Mouse (Mus musculus) intestine, embryonic 16.5 days (tissue): ENCODE measurements around the gene H2-Ob. TPM values are rescaled to one million over a fixed set of nuclear protein-coding genes. Genes with fewer than 3 reads are reported as not detected.
A peak's percentile ranks its signal among the peaks of the same experiment; 100 is the strongest.

Experiments used
- ATAC-seq: fragments of 200-750 bp; cut with Nextera tagmentation; 2 replicates; pipeline ENCODE4 v1.8.0; 2017; ENCODE audit warnings: moderate TSS enrichment, moderate library complexity
- H3K27ac ChIP-seq: fragments of 300-500 bp; sonication (generic); 2 replicates; pipeline ENCODE4 v1.5.1; 2014; ENCODE audit warnings: mild to moderate bottlenecking, low read length
- H3K27me3 ChIP-seq: fragments of 300-500 bp; sonication (generic); replicated peaks from 2 replicates; pipeline ENCODE4 v1.6.1; 2014; ENCODE audit warnings: low read length, control low read depth, mixed read lengths; ENCODE audit not compliant: control insufficient read depth, insufficient read depth
- H3K36me3 ChIP-seq: fragments of 300-500 bp; sonication (generic); 2 replicates; pipeline ENCODE4 v1.6.1; 2014; ENCODE audit warnings: low read length, control low read depth; ENCODE audit not compliant: control insufficient read depth, insufficient read depth
- H3K4me1 ChIP-seq: fragments of 300-500 bp; sonication (generic); 2 replicates; pipeline ENCODE4 v1.6.1; 2014; ENCODE audit warnings: low read length, control low read depth, mixed read lengths; ENCODE audit not compliant: control insufficient read depth, insufficient read depth
- H3K4me2 ChIP-seq: fragments of 300-500 bp; sonication (generic); 2 replicates; pipeline ENCODE4 v1.6.1; 2014; ENCODE audit warnings: low read depth, low read length, control low read depth
- H3K4me3 ChIP-seq: fragments of 300-500 bp; sonication (generic); 2 replicates; pipeline ENCODE4 v1.5.1; 2014; ENCODE audit warnings: mild to moderate bottlenecking, low read length
- H3K9ac ChIP-seq: fragments of 300-500 bp; sonication (generic); 2 replicates; pipeline ENCODE4 v1.6.1; 2014; ENCODE audit warnings: low read depth, low read length
- H3K9me3 ChIP-seq: fragments of 300-500 bp; sonication (generic); 2 replicates; pipeline ENCODE4 v1.6.1; 2016; ENCODE audit warnings: low read length, control low read depth; ENCODE audit not compliant: control insufficient read depth
- WGBS: fragments of 180-500 bp; shearing (Covaris S2); extraction: QIAGEN DNeasy Blood & Tissue Kit; methylation state at CpG from one replicate; pipeline ENCODE4 v1.1.7; 2014; 5-methylcytosine and 5-hydroxymethylcytosine counted together
- polyA plus RNA-seq: library from polyadenylated mRNA; unstranded; fragments of >200 nt; fragmentation: Nextera tagmentation; extraction: Ambion mirVana; gene quantifications from 2 replicates; pipeline ENCODE4 v1.2.1, GENCODE M21; 2015

H2-Ob gene
- polyA plus RNA-seq, result 0.15 and 0.21 TPM in 2 replicates

DNA sequence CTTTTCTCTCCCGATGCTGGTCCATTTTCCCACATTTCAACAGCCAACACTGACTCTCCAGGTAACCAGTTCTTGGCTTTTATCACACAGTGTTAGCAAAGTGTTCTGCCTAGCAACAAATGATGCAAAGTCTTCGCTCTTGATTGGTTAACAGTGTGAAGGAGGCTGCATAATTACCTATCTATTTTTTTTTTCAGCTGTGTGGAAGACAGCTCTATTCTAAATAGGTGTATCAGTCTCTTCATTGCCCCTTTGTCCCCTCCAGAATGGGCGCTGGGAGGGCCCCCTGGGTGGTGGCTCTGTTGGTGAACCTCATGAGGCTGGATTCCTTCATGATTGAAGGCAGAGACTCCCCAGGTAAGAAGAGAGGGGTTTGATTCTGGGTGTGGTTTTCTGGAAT, at the start of gene H2-Ob:
Gene H2-Ob (plus strand): TSS at position 198 of the 400 bp plus-strand sequence.
- WGBS, result 55% methylated on average over 3 of the region's 3 CpGs
- ATAC-seq, result no peak

DNA sequence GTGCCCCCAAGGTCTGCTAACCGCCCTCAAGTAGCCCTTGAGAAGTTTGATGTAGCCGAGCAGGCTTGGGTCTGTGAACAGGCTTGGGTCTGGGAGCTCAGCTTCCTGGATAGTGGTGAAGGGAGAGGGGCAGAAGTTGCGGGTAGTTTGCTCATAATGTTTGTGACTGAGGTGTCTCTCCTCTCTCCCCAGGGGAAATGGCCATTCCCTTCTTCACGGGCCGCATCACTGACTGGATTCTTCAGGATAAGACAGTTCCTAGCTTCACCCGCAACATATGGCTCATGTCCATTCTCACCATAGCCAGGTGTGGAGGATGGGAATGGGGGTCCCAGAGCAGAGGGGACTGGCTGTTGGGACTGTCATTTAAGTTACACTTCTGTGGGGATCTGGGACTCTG, 49.7 kb upstream of the H2-Ob start:
- H3K4me1 ChIP-seq, result peaks cover 13% of the 10 kb centered on the region
- no peaks in the 10 kb centered on the region for H3K9me3 ChIP-seq
- no peak overlapping the region for H3K9ac ChIP-seq
- H3K4me2 ChIP-seq, result no peak overlapping the region
- ATAC-seq, result no peak
- no peak overlapping the region for H3K4me3 ChIP-seq
- H3K27ac ChIP-seq, result no peak overlapping the region
- no peaks in the 10 kb centered on the region; the same call in 1 of the 2 replicates for H3K27me3 ChIP-seq
- H3K36me3 ChIP-seq, result no peaks in the 10 kb centered on the region
- 79% methylated on average over 6 of the region's 6 CpGs for WGBS

More for the DNA sequence above, at the start of gene H2-Ob:
- Histone ChIP-seq H3K4me2 (no peak within 1 kb of the TSS), H3K4me1 (no peaks in the 10 kb centered on the region), H3K9ac (no peak within 1 kb of the TSS), H3K36me3 (no peaks in the 10 kb centered on the region), H3K4me3 (no peak within 1 kb of the TSS), H3K27ac (peak within 1 kb of the TSS; percentile 33; the same call in 1 of the 2 replicates), H3K9me3 (peaks cover 5% of the 10 kb centered on the region; the same call in 1 of the 2 replicates), H3K27me3 (no peaks in the 10 kb centered on the region)

DNA sequence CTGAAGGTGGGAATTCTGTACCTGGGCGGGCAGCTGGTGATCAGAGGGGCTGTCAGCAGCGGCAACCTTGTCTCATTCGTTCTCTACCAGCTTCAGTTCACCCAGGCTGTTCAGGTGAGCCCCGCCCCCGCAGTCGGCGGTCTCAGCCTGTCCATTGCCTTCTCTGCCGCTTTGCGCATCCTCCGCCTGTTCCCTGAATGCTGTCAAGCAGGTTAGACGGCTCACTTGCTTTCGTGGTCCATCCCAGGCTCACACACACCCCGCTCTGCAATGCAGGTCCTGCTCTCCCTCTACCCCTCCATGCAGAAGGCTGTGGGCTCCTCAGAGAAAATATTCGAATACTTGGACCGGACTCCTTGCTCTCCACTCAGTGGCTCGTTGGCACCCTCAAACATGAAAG, 45.9 kb upstream of the H2-Ob start:
- H3K4me1 ChIP-seq, result peaks cover 8% of the 10 kb centered on the region; the same call in 1 of the 2 replicates
- H3K9me3 ChIP-seq, result no peaks in the 10 kb centered on the region
- no peak overlapping the region for H3K27ac ChIP-seq
- H3K9ac ChIP-seq, result no peak overlapping the region
- H3K4me3 ChIP-seq, result no peak overlapping the region
- 21% methylated on average over 16 of the region's 16 CpGs for WGBS
- ATAC-seq, result peak; percentile 22; the same call in 1 of the 2 replicates
- H3K36me3 ChIP-seq, result no peaks in the 10 kb centered on the region
- peaks cover 13% of the 10 kb centered on the region for H3K27me3 ChIP-seq
- no peak overlapping the region for H3K4me2 ChIP-seq

DNA sequence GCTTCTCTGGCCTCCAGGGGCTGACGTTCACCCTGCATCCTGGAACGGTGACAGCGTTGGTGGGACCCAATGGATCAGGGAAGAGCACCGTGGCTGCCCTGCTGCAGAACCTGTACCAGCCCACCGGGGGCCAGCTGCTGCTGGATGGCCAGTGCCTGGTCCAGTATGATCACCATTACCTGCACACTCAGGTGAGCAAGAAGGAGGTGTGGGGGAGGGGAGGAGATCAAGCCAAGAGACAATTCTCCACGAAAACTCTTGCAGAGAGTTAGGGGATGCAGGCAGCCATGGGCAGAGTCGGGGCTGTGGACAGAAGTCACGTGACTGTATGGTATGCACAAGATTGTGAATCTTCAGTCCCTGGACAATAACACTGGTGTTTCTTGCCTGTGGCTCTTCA, 45.2 kb upstream of the H2-Ob start:
- 52% methylated on average over 8 of the region's 8 CpGs for WGBS

DNA sequence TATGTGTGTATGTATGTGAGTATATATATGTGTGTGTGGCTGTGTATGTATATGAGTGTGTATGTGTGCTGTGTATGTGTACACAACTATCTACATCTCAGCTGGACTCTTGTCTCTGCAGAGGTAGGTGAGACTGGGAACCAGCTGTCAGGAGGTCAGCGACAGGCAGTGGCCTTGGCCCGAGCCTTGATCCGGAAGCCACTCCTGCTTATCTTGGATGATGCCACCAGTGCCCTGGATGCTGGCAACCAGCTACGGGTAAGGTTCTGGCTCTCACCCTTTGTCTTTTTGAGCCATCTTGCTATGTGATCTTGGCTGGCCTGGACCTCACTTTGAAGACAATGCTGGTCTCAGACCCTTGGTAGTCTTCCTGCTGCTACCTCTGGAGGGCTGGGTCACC, 44.0 kb upstream of the H2-Ob start:
- H3K9me3 ChIP-seq, result no peaks in the 10 kb centered on the region
- 91% methylated on average over 4 of the region's 4 CpGs for WGBS
- no peak for ATAC-seq
- peaks cover 18% of the 10 kb centered on the region for H3K27me3 ChIP-seq
- no peak overlapping the region for H3K4me3 ChIP-seq
- H3K4me1 ChIP-seq, result peaks cover 5% of the 10 kb centered on the region; the same call in 1 of the 2 replicates
- no peaks in the 10 kb centered on the region for H3K36me3 ChIP-seq
- H3K4me2 ChIP-seq, result no peak overlapping the region
- H3K27ac ChIP-seq, result no peak overlapping the region
- no peak overlapping the region for H3K9ac ChIP-seq

More for the DNA sequence above, 45.2 kb upstream of the H2-Ob start:
- no peak for ATAC-seq
- no peaks in the 10 kb centered on the region for H3K36me3 ChIP-seq
- H3K4me2 ChIP-seq, result no peak overlapping the region
- no peak overlapping the region for H3K4me3 ChIP-seq
- no peak overlapping the region for H3K27ac ChIP-seq
- H3K9ac ChIP-seq, result no peak overlapping the region
- peaks cover 15% of the 10 kb centered on the region for H3K27me3 ChIP-seq
- peaks cover 5% of the 10 kb centered on the region; the same call in 1 of the 2 replicates for H3K4me1 ChIP-seq
- H3K9me3 ChIP-seq, result no peaks in the 10 kb centered on the region

DNA sequence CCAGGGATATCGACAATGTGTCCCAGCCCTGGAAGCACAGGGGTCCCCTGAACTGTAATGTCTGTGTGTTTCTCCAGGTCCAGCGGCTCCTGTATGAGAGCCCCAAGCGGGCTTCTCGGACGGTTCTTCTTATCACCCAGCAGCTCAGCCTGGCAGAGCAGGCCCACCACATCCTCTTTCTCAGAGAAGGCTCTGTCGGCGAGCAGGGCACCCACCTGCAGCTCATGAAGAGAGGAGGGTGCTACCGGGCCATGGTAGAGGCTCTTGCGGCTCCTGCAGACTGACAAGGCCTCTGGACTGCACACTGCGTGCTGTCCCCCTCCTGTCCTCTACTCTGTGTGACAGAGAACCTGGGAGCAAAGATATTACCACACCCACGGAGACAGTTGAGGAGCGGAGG, 42.2 kb upstream of the H2-Ob start:
- H3K27me3 ChIP-seq, result peaks cover 18% of the 10 kb centered on the region
- 44% methylated on average over 12 of the region's 12 CpGs for WGBS
- no peak for ATAC-seq

DNA sequence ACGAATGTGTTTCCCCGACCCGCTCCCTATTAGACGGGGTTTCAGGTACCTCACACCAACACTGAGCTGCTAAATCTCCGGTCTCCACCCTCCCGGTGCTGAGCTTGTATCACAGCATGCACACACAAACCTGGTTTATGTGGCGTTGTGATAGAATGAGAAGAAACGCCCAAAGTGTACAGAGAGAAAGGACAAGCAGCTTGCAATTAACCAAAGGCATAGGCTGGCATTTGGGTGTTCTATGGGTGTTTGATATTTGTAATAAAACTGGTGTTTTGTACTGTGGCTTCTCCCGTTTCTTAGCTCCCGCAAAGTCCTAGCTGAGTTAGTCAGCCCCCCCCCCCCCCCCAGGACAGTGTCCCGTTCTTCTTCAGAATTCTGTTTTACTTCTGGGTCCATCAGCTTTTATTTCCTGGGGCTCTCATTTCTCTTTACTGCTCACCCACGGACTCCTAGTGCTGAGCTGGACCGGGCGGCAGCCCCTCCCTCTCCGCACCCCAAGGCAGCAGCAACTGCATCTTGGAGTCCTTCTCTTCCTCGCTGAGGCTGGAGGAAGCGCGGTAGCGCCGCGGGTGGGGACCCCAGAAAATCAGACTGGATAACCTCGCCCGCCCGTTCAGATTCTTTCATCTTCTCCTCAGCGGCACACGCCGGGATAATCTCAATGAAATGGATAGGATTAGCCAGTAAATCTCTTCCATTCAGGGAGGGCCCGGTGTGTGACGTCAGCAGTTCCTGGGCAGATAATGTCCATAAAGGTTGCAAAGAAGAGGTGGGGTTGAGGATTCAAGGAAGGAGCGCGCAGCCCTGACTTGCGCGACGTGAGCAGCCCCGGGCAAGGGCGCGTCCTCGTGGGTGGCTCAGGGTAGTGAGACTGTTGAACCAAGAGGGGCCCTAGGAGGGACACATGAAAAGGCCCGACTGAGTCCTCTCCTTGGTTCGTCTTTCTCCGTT, 41.5 kb upstream of the H2-Ob start, which contains the start of gene Psmb8:
Gene Psmb8 (plus strand): TSS at position 781 of the 954 bp plus-strand sequence.
- WGBS, result 7% methylated on average over 41 of the region's 41 CpGs
- H3K36me3 ChIP-seq, result no peaks in the 10 kb centered on the region
- peaks cover 5% of the 10 kb centered on the region; the same call in 1 of the 2 replicates for H3K4me1 ChIP-seq
- H3K4me3 ChIP-seq, result peak within 1 kb of the TSS; percentile 49
- H3K27me3 ChIP-seq, result peaks cover 18% of the 10 kb centered on the region
- H3K9ac ChIP-seq, result peak within 1 kb of the TSS; percentile 50
- H3K9me3 ChIP-seq, result peaks cover 3% of the 10 kb centered on the region; the same call in 1 of the 2 replicates
- peak within 1 kb of the TSS; percentile 90 for H3K4me2 ChIP-seq
- H3K27ac ChIP-seq, result no peak within 1 kb of the TSS
- peak; percentile 89 for ATAC-seq

More for the DNA sequence above, 42.2 kb upstream of the H2-Ob start:
- Histone ChIP-seq H3K9ac (no peak overlapping the region), H3K36me3 (no peaks in the 10 kb centered on the region), H3K27ac (no peak overlapping the region), H3K9me3 (peaks cover 3% of the 10 kb centered on the region; the same call in 1 of the 2 replicates), H3K4me3 (no peak overlapping the region), H3K4me1 (peaks cover 5% of the 10 kb centered on the region; the same call in 1 of the 2 replicates), H3K4me2 (no peak overlapping the region)

DNA sequence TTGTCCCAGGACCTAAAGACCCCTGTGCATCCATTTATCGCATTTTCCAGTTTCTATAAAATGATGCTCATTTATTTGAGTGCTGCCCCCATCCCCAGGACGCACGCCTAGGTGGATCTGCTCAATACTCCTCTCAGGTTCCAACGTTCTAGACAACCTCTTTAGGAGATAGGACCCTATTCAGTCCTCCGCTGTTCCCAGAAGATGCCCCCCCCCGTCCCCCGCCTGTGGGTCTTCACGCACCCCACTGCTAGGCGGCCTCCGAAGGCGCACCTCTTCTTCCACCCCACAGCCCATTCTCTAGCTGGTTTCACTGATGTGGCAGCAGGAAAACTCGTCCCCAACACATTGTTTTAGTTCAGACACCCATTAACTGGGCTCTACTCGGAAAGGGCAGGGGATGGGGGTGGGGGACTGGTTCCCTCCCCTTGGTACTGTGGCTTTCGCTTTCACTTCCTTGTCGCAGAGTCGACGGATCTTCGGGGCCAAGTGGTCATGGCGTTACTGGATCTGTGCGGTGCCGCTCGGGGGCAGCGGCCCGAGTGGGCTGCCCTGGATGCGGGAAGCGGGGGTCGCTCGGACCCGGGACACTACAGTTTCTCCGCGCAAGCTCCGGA, 40.7 kb upstream of the H2-Ob start:
- Histone ChIP-seq H3K4me3 (peak overlapping the region; percentile 49), H3K27me3 (peaks cover 18% of the 10 kb centered on the region), H3K27ac (no peak overlapping the region), H3K9ac (peak overlapping the region; percentile 50), H3K4me1 (peaks cover 5% of the 10 kb centered on the region; the same call in 1 of the 2 replicates), H3K36me3 (no peaks in the 10 kb centered on the region), H3K4me2 (peak overlapping the region; percentile 90), H3K9me3 (peaks cover 3% of the 10 kb centered on the region; the same call in 1 of the 2 replicates)
- WGBS, result 2% methylated on average over 32 of the region's 32 CpGs
- ATAC-seq, result peak; percentile 70

DNA sequence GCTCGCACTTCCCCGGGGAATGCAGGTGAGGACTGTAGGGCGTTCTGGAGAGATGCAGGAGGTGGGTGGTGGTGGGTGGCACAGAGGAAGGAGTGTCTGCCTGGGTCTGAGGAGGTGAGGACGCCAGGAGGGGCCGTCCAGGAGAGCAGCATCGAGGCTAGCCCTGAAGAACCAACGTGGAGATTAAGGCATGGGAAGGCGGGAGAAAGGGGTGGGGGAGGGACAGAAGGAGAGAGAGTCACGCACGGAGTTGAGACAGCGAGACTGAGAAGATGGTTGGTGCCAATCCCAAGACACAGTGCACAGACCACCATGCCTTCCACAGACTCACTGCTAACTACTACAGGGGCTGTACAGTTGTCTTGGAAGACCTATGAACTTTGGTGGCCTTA, 40.2 kb upstream of the H2-Ob start:
- Histone ChIP-seq H3K9ac (peak overlapping the region; percentile 50), H3K9me3 (peaks cover 3% of the 10 kb centered on the region; the same call in 1 of the 2 replicates), H3K4me3 (peak overlapping the region; percentile 49), H3K4me1 (peaks cover 5% of the 10 kb centered on the region; the same call in 1 of the 2 replicates), H3K4me2 (peak overlapping the region; percentile 90), H3K27me3 (peaks cover 18% of the 10 kb centered on the region), H3K36me3 (no peaks in the 10 kb centered on the region), H3K27ac (no peak overlapping the region)
- 8% methylated on average over 11 of the region's 11 CpGs for WGBS
- ATAC-seq, result peak; percentile 19; the same call in 1 of the 2 replicates
